Mouse (Mus musculus) heart, embryonic 14.5 days (tissue): ENCODE measurements around the gene 1700016D06Rik. TPM values are rescaled to one million over a fixed set of nuclear protein-coding genes. Genes with fewer than 3 reads are reported as not detected.

Experiments used
- ATAC-seq: fragments of 200-750 bp; cut with Nextera tagmentation; 2 replicates; pipeline ENCODE4 v1.8.0; 2017; ENCODE audit warnings: low read depth, moderate TSS enrichment; ENCODE audit not compliant: insufficient number of reproducible peaks, insufficient read depth, low FRiP score
- H3K27ac ChIP-seq, 2 experiments: fragments of 200-500 bp in 1 of 2; fragments of 300-500 bp in 1 of 2; sonication (generic) in 1 of 2; replicated peaks in 1 of 2; 2 replicates each; pipeline ENCODE4 v1.5.1; 2012 to 2014; ENCODE audit warnings: low read depth in 2 of 2, low read length in 2 of 2, control low read depth in 1 of 2, mild to moderate bottlenecking in 1 of 2, mixed read lengths in 1 of 2; ENCODE audit not compliant: control insufficient read depth in 1 of 2, insufficient read depth in 1 of 2
- H3K27me3 ChIP-seq: fragments of 300-500 bp; sonication (generic); 2 replicates; pipeline ENCODE4 v1.6.1; 2014; ENCODE audit warnings: mild to moderate bottlenecking, low read length, control low read depth; ENCODE audit not compliant: control insufficient read depth, insufficient read depth
- H3K36me3 ChIP-seq: fragments of 300-500 bp; sonication (generic); 2 replicates; pipeline ENCODE4 v1.6.1; 2014; ENCODE audit warnings: mild to moderate bottlenecking, control low read depth, low read length, mixed read lengths; ENCODE audit not compliant: control insufficient read depth, insufficient read depth
- H3K4me1 ChIP-seq, 2 experiments: fragments of 200-500 bp in 1 of 2; fragments of 300-500 bp in 1 of 2; sonication (generic) in 1 of 2; 2 replicates each; pipeline ENCODE4 v1.6.1; 2012 to 2014; ENCODE audit warnings: low read length in 2 of 2, control low read depth in 1 of 2, mixed read lengths in 1 of 2; ENCODE audit not compliant: control insufficient read depth in 2 of 2, insufficient read depth in 2 of 2
- H3K4me2 ChIP-seq: fragments of 300-500 bp; sonication (generic); 2 replicates; pipeline ENCODE4 v1.6.1; 2014; ENCODE audit warnings: mild to moderate bottlenecking, low read length
- H3K4me3 ChIP-seq, 2 experiments: fragments of 200-500 bp in 1 of 2; fragments of 300-500 bp in 1 of 2; sonication (generic) in 1 of 2; 2 replicates each; pipeline ENCODE4 v1.5.1; 2012 to 2014; ENCODE audit warnings: low read length in 2 of 2, mild to moderate bottlenecking in 2 of 2, control low read depth in 1 of 2, low read depth in 1 of 2, moderate library complexity in 1 of 2; ENCODE audit not compliant: control insufficient read depth in 1 of 2, insufficient read depth in 1 of 2
- H3K9ac ChIP-seq: fragments of 300-500 bp; sonication (generic); 2 replicates; pipeline ENCODE4 v1.6.1; 2014; ENCODE audit warnings: mild to moderate bottlenecking, low read length
- H3K9me3 ChIP-seq: fragments of 300-500 bp; sonication (generic); 2 replicates; pipeline ENCODE4 v1.6.1; 2016; ENCODE audit warnings: low read length, control low read depth; ENCODE audit not compliant: control insufficient read depth
- WGBS: fragments of 180-500 bp; shearing (Covaris S2); extraction: QIAGEN DNeasy Blood & Tissue Kit; methylation state at CpG from one replicate; pipeline ENCODE4 v1.1.7; 2014; 5-methylcytosine and 5-hydroxymethylcytosine counted together
- polyA plus RNA-seq: library from polyadenylated mRNA; unstranded; fragments of >200 nt; fragmentation: Nextera tagmentation; extraction: Ambion mirVana; gene quantifications from 2 replicates; pipeline ENCODE4 v1.2.1, GENCODE M21; 2014

The 1700016D06Rik gene
- polyA plus RNA-seq, 1 experiment from 2014 or later, result not detected

DNA sequence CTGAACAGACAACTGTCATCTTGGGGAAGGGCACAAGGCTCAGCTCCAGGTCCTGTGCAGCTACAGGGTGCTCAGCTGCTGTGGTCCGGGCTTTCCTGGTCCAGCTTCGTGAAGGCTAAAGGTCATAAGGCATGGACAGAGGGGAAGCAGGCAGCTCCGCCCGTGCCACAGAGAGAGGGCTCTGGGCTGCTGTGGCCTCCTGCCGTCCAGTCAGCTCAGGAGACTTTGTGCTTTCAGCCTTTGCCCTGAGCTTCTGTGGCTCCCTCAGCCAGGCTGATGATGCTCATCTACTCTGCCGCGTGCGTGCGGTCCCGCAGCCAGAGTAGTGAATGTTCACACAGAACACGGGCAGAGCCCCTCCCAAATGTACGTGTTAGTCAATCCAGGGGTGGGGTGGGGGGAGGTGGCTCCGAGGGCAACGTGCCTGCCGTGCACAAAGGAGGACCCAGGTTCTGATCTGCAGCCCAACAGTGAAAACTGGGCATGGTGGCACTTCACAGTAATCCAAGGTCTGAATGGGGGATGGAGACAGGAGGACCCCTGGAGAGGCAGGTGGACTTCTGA, 34.9 kb upstream of the 1700016D06Rik start:
- Histone ChIP-seq H3K27me3 (0 out of 2 replicates have a peak, but pooled peaks cover 4% of the 10 kb centered on the region), H3K9me3 (no peaks in the 10 kb centered on the region), H3K27ac (no peak overlapping the region), H3K36me3 (peaks cover 30% of the 10 kb centered on the region), H3K4me2 (no peak overlapping the region), H3K4me3 (no peak overlapping the region), H3K9ac (no peak overlapping the region), H3K4me1 (peaks cover 0 to 3% of the 10 kb centered on the region in 2 experiments; a peak in 2 of 4 replicates)
- ATAC-seq, result no peak
- 77% methylated on average over 15 of the region's 15 CpGs for WGBS

DNA sequence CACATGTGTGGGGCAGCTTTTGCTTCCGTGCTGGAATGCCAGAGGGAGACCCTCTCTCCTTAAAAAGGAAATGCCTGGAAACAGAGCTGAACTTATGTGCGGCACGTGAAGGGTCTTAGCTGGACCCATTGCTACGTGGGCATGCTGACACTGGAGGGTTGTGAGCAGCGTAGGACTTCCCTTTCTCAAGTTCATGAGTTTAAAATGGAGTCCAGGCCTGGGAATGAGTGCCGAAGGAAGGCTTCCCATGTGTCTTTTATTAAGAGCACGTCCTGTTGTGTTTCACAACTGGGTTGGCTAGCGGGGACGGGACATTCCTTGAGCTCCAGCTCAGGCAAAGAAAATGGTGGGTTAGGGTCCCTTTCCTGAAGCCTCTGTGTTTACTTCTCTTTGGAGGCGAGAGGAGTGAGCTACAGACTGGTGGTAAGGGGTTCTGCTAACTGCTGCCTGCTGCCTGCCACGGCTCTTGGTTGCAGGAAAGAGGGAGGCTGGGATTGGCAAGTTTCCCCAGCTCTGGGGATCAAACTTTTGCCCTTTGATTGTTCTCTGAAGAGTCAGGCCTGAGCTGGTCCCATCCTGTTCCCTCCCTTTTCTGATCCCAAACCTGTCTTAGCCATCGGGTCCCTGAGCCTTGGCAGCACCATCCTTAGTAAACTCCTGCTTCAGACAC, 29.5 kb upstream of the 1700016D06Rik start:
- H3K27me3 ChIP-seq, result peaks cover 19% of the 10 kb centered on the region; the same call in 1 of the 2 replicates
- peak overlapping the region in 1 of 2 experiments; percentile 12; a peak in 1 of 4 replicates for H3K27ac ChIP-seq
- H3K4me1 ChIP-seq, result peaks cover 19 to 31% of the 10 kb centered on the region in 2 experiments
- 54% methylated on average over 12 of the region's 12 CpGs for WGBS
- no peaks in the 10 kb centered on the region for H3K9me3 ChIP-seq
- peak overlapping the region; percentile 81 for H3K4me2 ChIP-seq
- 0 out of 2 replicates have a peak, but pooled peaks cover 11% of the 10 kb centered on the region for H3K36me3 ChIP-seq
- no peak for ATAC-seq
- H3K4me3 ChIP-seq, result 0 out of 4 replicates have a peak overlapping the region, but pooled peaks of 1 of the 2 experiments have one; percentile 1
- peak overlapping the region; percentile 46; the same call in 1 of the 2 replicates for H3K9ac ChIP-seq

DNA sequence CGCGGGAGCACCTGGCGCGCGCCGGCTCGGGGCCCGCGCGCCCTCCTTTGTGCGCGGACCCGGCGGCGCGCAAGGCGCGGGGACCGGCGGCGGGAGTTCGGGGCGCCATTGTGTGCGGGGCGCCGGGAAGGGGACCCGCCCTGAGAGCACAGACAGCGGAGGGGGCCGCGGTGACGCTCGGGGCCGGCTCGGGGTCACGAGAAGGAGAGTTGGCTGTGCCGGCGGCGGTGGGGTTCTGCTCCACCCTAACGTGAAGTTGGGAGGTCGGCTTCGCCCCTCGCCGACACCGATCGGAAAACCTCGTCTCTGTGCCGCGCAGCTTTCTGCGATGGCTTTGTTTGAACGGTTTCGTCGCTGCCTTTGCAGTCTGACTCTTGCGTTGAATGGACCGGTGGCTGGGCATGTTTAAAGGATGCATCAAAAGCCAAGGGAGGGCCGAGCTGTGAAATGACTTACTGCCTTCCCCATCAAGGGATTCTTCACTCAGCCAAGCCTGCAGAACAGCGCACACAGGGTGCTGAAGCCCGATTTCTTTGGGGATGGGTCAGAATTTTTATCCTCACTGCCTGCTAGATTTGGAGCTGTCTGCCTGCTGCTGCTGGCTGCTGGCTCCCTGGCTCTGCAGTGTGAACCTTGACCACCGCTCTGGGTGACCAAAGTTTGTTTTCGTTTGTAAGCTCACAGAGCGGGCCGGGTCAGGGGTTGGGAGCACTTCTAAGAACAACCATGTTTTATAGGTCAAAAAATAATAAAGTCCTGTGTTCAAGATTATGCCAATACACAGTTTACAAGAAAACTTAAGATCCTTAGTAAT, 27.8 kb upstream of the 1700016D06Rik start:
- 1% methylated on average over 61 of the region's 61 CpGs for whole genome bisulfite sequencing
- peak overlapping the region; percentile 81 to 97 for H3K27ac ChIP-seq
- peak overlapping the region; percentile 81 for H3K4me2 ChIP-seq
- H3K36me3 ChIP-seq, result 0 out of 2 replicates have a peak, but pooled peaks cover under 1% of the 10 kb centered on the region
- peaks cover 24% of the 10 kb centered on the region for H3K27me3 ChIP-seq
- H3K9ac ChIP-seq, result peak overlapping the region; percentile 92
- H3K4me1 ChIP-seq, result peaks cover 19 to 31% of the 10 kb centered on the region in 2 experiments
- H3K4me3 ChIP-seq, result peak overlapping the region; percentile 62 to 73
- no peaks in the 10 kb centered on the region for H3K9me3 ChIP-seq
- 0 out of 2 replicates have a peak, but pooled peaks have one; percentile 2 for ATAC-seq

DNA sequence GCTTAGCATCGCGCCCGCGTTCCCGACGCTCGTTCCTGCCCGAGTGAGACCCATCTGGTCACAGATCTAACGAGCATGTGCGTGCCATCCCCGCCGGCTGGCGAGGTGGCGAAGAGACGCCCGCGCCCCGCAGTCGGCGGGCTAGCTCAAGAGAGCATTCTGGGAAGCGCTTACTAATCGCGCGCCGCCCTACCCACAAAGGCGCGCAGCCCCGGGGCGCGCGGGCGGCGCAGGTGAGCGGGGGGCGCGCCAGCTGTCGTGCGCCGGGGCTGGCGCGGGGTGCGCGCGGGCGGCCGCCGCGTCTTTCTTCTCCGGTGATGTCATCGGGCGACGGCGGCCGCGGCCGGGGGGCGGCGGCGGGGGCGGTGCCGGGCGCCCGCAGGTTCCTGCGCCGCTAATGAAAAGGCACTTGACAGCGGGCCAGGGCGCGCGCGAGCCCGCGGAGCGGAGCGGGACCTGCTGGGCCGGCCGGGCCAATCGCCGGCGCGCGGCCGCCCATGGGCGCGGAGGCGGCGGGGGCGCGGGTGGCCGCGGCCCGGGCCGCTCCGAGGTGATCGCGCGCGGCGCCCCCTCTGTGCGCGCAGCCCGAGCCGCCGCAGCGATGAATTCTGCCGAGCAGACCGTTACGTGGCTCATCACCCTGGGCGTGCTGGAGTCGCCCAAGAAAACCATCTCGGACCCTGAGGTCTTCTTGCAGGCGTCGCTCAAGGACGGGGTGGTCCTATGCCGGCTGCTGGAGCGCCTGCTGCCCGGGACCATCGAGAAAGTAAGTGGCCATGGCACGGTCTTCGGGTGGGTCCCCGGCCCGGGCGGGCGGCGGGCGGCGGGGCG, 27.0 kb upstream of the 1700016D06Rik start, which contains the start of gene Arhgef7:
Gene Arhgef7, plus strand, starts transcription at position 71 of the 831 bp plus-strand sequence.
- Histone ChIP-seq H3K4me1 (peaks cover 19 to 31% of the 10 kb centered on the region in 2 experiments), H3K27ac (peak within 1 kb of the TSS; percentile 87 to 97), H3K27me3 (peaks cover 24% of the 10 kb centered on the region), H3K36me3 (no peaks in the 10 kb centered on the region), H3K4me3 (peak within 1 kb of the TSS; percentile 62 to 73), H3K4me2 (peak within 1 kb of the TSS; percentile 81), H3K9me3 (no peaks in the 10 kb centered on the region), H3K9ac (peak within 1 kb of the TSS; percentile 92)
- WGBS, result 0% methylated on average over 104 of the region's 127 CpGs
- peak; percentile 73 for ATAC-seq

DNA sequence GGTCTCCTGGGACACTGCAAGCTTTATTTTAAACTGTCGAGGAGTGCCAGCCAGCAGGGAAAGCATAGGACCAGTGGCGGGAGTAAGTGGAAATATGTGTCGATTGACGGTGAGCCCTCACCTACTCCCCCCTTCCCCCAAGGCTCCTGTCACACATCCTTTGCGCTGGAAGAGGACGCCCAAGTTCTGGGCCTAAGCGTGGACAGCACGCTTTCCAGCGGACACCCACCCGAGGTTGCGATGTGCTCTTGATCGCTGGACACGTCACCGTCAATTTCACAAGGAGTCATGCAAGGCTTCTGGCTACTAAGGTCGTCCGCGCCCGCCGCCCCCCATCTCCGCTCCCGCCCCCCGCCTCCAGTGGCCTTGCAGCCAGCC, 26.4 kb upstream of the 1700016D06Rik start:
- H3K4me2 ChIP-seq, result peak overlapping the region; percentile 81
- H3K4me1 ChIP-seq, result peaks cover 19 to 31% of the 10 kb centered on the region in 2 experiments
- H3K9me3 ChIP-seq, result no peaks in the 10 kb centered on the region
- H3K27ac ChIP-seq, result peak overlapping the region; percentile 87 to 97
- peak; percentile 13; the same call in 1 of the 2 replicates for ATAC-seq
- no peaks in the 10 kb centered on the region for H3K36me3 ChIP-seq
- peak overlapping the region; percentile 62 to 73 for H3K4me3 ChIP-seq
- peak overlapping the region; percentile 92 for H3K9ac ChIP-seq
- under 1% methylated on average over 22 of the region's 22 CpGs for WGBS
- H3K27me3 ChIP-seq, result peaks cover 22% of the 10 kb centered on the region

DNA sequence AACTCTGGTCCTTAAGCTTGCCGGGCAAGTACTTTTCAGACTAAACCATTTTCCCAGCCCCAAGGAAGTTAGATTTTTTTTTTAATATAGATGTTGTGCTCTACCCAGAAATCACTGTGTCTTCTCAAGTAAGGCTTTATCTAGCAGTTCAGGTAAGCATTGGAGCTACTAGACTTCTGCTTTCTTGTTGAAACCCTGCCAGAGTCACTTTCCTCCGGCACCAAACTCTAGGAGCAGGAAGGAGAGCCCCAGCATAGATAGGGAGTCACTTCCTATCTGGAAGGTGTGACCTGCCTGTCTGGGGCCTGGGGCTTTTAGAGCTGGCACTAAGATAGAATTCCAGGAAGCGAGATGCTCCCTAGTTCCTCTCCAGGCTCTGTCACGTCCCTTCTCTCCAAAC, 16.3 kb upstream of the 1700016D06Rik start:
- no peaks in the 10 kb centered on the region for H3K9me3 ChIP-seq
- H3K4me2 ChIP-seq, result no peak overlapping the region
- H3K9ac ChIP-seq, result no peak overlapping the region
- no peaks in the 10 kb centered on the region for H3K36me3 ChIP-seq
- ATAC-seq, result no peak
- H3K27ac ChIP-seq, result no peak overlapping the region
- H3K4me3 ChIP-seq, result no peak overlapping the region
- 50% methylated on average over 4 of the region's 4 CpGs for WGBS
- no peaks in the 10 kb centered on the region for H3K27me3 ChIP-seq
- peaks cover 0 to 3% of the 10 kb centered on the region in 2 experiments; a peak in 1 of 4 replicates for H3K4me1 ChIP-seq
